Mouse (Mus musculus): ENCODE data around the gene Xirp1.

The Xirp1 gene

GRCm38 (mm10) chr9:119970221-119970620 lies 53.2 kb downstream of the Xirp1 start:
- no peak for DNase-seq

GRCm38 (mm10) chr9:119969811-119970210 lies 53.6 kb downstream of the Xirp1 start:
- no peak for DNase-seq

GRCm38 (mm10) chr9:119966221-119966910 lies 57.0 kb downstream of the Xirp1 start:
- DNase-seq: no peak

GRCm38 (mm10) chr9:119965186-119965585 lies 58.2 kb downstream of the Xirp1 start:
- DNase-seq: no peak

- no peak for DNase-seq
Observed at GRCm38 (mm10) chr9:119964206-119964605, 59.2 kb downstream of the Xirp1 start.
